Mouse (Mus musculus) intestine, postnatal 0 days (tissue): ENCODE results near the gene Sema5a. TPM values are rescaled to one million over a fixed set of nuclear protein-coding genes. Genes with fewer than 3 reads are reported as not detected.

Experiments used
- ATAC-seq: fragments of 200-750 bp; cut with Nextera tagmentation; 2 replicates; pipeline ENCODE4 v1.8.0; 2017; ENCODE audit warnings: mild to moderate bottlenecking, moderate TSS enrichment, moderate library complexity
- H3K27ac ChIP-seq: fragments of 300-500 bp; sonication (generic); 2 replicates; pipeline ENCODE4 v1.5.1; 2014; ENCODE audit warnings: mild to moderate bottlenecking, low read depth, low read length, moderate library complexity
- H3K27me3 ChIP-seq: fragments of 300-500 bp; sonication (generic); replicated peaks from 2 replicates; pipeline ENCODE4 v1.6.1; 2014; ENCODE audit warnings: low read length, mixed read lengths; ENCODE audit not compliant: control insufficient read depth, insufficient read depth
- H3K36me3 ChIP-seq: fragments of 300-500 bp; sonication (generic); 2 replicates; pipeline ENCODE4 v1.6.1; 2014; ENCODE audit warnings: mild to moderate bottlenecking, moderate library complexity; ENCODE audit not compliant: control insufficient read depth, insufficient read depth
- H3K4me1 ChIP-seq: fragments of 300-500 bp; sonication (generic); replicated peaks from 2 replicates; pipeline ENCODE4 v1.6.1; 2014; ENCODE audit warnings: antibody characterized with exemption, low read length, mixed read lengths; ENCODE audit not compliant: control insufficient read depth, insufficient read depth
- H3K4me2 ChIP-seq: fragments of 300-500 bp; sonication (generic); replicated peaks from 2 replicates; pipeline ENCODE4 v1.6.1; 2014; ENCODE audit warnings: low read depth, mild to moderate bottlenecking, moderate library complexity
- H3K4me3 ChIP-seq: fragments of 300-500 bp; sonication (generic); 2 replicates; pipeline ENCODE4 v1.5.1; 2014; ENCODE audit warnings: low read depth, low read length
- H3K9ac ChIP-seq: fragments of 300-500 bp; sonication (generic); 2 replicates; pipeline ENCODE4 v1.6.1; 2014; ENCODE audit warnings: mild to moderate bottlenecking, low read depth, low read length
- H3K9me3 ChIP-seq: fragments of 300-500 bp; sonication (generic); 2 replicates; pipeline ENCODE4 v1.6.1; 2016; ENCODE audit warnings: mixed run types; ENCODE audit not compliant: control insufficient read depth
- CTCF ChIP-seq: sonication (generic); IDR thresholded peaks from 2 replicates; pipeline ENCODE4 v1.5.1; 2016; ENCODE audit warnings: low read depth, mild to moderate bottlenecking, control low read depth, antibody characterized with exemption, moderate library complexity
- WGBS: fragments of 180-500 bp; shearing (Covaris S2); extraction: QIAGEN DNeasy Blood & Tissue Kit; methylation state at CpG from one replicate; pipeline ENCODE4 v1.1.7; 2014; 5-methylcytosine and 5-hydroxymethylcytosine counted together
- polyA plus RNA-seq: library from polyadenylated mRNA; unstranded; fragments of >200 nt; fragmentation: Nextera tagmentation; extraction: Ambion mirVana; gene quantifications from 2 replicates; pipeline ENCODE4 v1.2.1, GENCODE M21; 2015

Sema5a gene
- polyA plus RNA-seq, 1 experiment from 2014 or later, result 5.1 TPM

GRCm38 (mm10) chr15:32447558-32448349, 203.1 kb downstream of the Sema5a start:
- no peak overlapping the region for H3K27ac ChIP-seq
- no peaks in the 10 kb centered on the region for H3K27me3 ChIP-seq
- no peaks in the 10 kb centered on the region for H3K4me1 ChIP-seq
- H3K36me3 ChIP-seq, result no peaks in the 10 kb centered on the region
- TF ChIP-seq CTCF, result no peak
- no peak for ATAC-seq
- no peak overlapping the region for H3K4me3 ChIP-seq
- H3K9ac ChIP-seq, result no peak overlapping the region
- 75% methylated on average over 7 of the region's 7 CpGs for WGBS
- H3K9me3 ChIP-seq, result no peaks in the 10 kb centered on the region
- no peak overlapping the region for H3K4me2 ChIP-seq

- H3K27me3 ChIP-seq, result no peaks in the 10 kb centered on the region
- ATAC-seq, result no peak
- no peaks in the 10 kb centered on the region for H3K4me1 ChIP-seq
- no peak overlapping the region for H3K9ac ChIP-seq
- WGBS, result 63% methylated on average over 2 of the region's 2 CpGs
- no peaks in the 10 kb centered on the region for H3K36me3 ChIP-seq
- H3K27ac ChIP-seq, result no peak overlapping the region
- H3K4me2 ChIP-seq, result no peak overlapping the region
- no peak overlapping the region for H3K4me3 ChIP-seq
- TF ChIP-seq CTCF, result no peak
- H3K9me3 ChIP-seq, result no peaks in the 10 kb centered on the region
Observed at GRCm38 (mm10) chr15:32459046-32459445, 214.4 kb downstream of the Sema5a start.

GRCm38 (mm10) chr15:32460238-32460637, 215.6 kb downstream of the Sema5a start:
- ATAC-seq, result no peak
- Histone ChIP-seq H3K9ac (no peak overlapping the region), H3K27ac (no peak overlapping the region), H3K36me3 (no peaks in the 10 kb centered on the region), H3K4me1 (no peaks in the 10 kb centered on the region), H3K4me3 (no peak overlapping the region), H3K9me3 (no peaks in the 10 kb centered on the region), H3K4me2 (no peak overlapping the region), H3K27me3 (no peaks in the 10 kb centered on the region)
- no peak for TF ChIP-seq CTCF
- 80% methylated on average over 7 of the region's 7 CpGs for WGBS

DNA sequence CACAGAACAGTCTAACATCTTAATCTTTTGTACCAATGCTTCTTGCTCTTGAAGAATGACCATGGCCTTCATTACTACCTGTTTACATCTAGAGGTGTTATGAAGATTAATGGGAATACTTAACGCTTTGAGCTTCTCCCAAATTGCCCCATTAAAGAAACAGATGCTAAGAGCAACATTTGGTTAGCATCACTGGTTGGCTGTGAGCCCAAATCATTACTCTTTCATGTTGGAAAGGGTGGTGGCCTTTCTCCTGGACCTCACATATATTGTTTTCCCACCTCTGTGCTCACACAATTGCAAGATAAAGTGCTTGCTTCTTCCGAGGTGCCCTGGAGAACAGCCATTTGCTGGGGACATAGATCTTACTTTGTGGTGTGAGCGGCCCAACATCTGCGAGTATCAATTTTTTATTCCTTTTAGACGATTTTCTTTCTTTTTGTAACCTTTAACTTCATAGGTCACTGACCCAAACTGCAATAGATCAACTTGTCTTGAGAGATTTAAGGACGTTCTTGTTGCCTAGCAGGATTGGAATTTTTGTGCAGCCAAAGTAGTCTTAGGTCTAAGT, 227.0 kb downstream of the Sema5a start:
- Histone ChIP-seq H3K4me2 (no peak overlapping the region), H3K36me3 (no peaks in the 10 kb centered on the region), H3K4me1 (no peaks in the 10 kb centered on the region), H3K9ac (no peak overlapping the region), H3K27me3 (no peaks in the 10 kb centered on the region), H3K27ac (no peak overlapping the region), H3K9me3 (no peaks in the 10 kb centered on the region), H3K4me3 (no peak overlapping the region)
- no peak for ATAC-seq
- TF ChIP-seq CTCF, result no peak
- 45% methylated on average over 6 of the region's 6 CpGs for WGBS

DNA sequence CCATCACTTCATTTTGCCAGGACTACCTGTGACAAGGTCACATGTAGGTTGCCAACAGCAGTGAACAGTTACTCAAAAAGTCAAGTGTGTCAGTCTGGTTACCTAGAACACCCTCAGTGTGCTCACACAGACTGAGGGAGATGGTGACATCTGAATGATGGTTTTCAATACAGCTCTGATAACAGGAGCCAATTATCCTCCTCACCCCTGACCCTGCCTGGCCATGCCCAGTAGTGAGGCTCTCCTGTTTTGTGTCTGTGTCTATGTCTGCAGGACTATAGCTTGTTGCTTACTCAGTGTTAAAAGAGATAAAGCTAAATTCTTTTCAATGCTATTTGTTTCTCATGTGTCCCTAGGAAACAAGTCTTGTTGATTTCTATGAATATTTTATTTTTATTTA, 236.1 kb downstream of the Sema5a start:
- no peaks in the 10 kb centered on the region for H3K27me3 ChIP-seq
- no peak overlapping the region for H3K4me2 ChIP-seq
- no peak overlapping the region for H3K27ac ChIP-seq
- no peak for ATAC-seq
- no peaks in the 10 kb centered on the region for H3K9me3 ChIP-seq
- no peak overlapping the region for H3K9ac ChIP-seq
- H3K4me3 ChIP-seq, result no peak overlapping the region
- no peaks in the 10 kb centered on the region for H3K36me3 ChIP-seq
- TF ChIP-seq CTCF, result no peak
- H3K4me1 ChIP-seq, result no peaks in the 10 kb centered on the region

GRCm38 (mm10) chr15:32485064-32485964, 240.7 kb downstream of the Sema5a start:
- H3K36me3 ChIP-seq, result no peaks in the 10 kb centered on the region
- H3K4me3 ChIP-seq, result no peak overlapping the region
- no peaks in the 10 kb centered on the region for H3K4me1 ChIP-seq
- H3K27ac ChIP-seq, result no peak overlapping the region
- 89% methylated on average over 8 of the region's 8 CpGs for WGBS
- no peaks in the 10 kb centered on the region for H3K27me3 ChIP-seq
- TF ChIP-seq CTCF, result no peak
- no peak for ATAC-seq
- H3K9me3 ChIP-seq, result no peaks in the 10 kb centered on the region
- no peak overlapping the region for H3K9ac ChIP-seq
- H3K4me2 ChIP-seq, result no peak overlapping the region
